Mouse (Mus musculus): ENCODE measurements around the gene Bfar.
"Not testable (repeated sequence)": the region's sequence is repeated elsewhere in the genome, so short reads cannot be mapped to it uniquely, and the experiment has no call there.

Gene Bfar

DNA sequence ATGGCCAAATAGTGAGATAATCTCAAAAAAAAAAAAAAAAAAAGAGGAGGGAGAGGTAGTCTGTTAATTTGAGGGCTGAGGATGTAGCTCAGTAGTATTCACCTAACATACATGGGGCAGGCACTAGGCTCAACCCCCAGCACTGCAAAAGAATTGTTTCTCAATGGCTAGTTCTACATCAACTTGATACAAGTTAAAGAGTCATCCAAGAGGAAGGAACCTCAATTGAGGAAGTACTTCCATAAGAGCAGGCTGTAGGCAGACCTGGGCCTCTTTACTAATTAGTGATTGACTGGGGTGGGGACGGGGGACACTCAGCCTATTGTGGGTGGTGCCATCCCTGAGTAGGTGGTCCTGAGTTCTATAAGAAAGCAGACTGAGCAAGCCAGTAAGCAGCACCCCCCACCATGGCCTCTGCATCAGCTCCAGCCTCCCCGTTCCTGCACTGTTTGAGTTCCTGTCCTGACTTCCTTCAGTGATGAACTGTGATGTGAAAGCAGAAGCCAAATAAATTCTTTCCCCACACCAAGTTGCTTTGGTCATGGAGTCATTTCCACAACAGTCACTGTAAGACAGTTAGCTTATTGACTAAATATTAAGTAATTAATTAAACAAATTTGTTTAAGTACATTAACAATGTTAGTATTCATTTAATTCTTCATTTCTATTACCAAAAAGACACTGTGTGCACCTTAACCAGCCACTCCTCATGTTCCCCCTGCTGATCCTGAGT lies 45.3 kb downstream of the Bfar start:
- DNase-seq (ENCODE audit: extremely low spot score, low spot score), result no peak

DNA sequence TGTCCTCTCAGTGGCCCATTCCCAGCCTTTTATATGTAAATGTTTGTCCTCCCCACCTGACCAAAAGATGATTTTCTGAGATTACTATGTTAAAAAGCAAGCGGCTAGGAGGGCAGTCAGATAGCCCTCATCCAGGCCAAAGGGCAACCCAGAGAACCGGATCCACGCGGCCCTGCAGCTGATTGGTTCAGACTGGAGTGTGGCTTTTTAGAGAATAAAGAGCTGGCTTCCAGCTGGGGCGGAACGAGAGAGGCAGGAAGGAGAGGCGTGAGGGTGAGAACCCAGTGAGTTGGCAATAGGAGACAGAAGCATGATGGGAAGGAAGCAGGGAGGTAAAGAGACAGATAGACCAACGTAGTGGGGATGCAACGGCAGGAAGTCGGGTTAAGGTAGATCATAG lies 51.3 kb downstream of the Bfar start:
- DNase-seq (ENCODE audit: extremely low spot score, low spot score), result no peak

DNA sequence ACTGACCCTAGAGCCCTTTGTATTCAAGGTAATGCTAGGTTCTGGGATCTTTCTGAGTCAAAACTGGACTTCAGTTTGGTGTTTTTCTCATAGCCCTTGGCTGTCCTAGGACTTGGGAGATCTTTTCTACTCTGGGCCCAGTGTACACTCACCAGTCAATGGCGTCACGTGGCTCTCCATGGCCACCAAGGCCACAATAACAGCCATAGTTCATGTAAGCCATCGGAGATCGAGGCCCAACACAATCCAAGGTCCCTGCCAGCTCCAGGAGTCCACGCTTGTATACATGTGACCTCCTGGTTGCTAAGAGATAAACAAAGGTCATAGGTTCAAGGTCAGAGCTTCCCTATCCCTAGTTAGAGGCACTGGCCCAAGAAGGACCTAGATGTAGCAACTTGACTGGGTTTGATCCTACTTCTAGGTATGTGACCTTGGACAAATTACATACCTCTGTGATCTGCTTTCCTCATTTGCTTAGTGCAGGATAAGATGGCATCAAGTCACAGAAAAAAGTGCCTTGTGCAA lies 56.2 kb downstream of the Bfar start:
- DNase-seq (ENCODE audit: extremely low spot score, low spot score), result no peak

DNA sequence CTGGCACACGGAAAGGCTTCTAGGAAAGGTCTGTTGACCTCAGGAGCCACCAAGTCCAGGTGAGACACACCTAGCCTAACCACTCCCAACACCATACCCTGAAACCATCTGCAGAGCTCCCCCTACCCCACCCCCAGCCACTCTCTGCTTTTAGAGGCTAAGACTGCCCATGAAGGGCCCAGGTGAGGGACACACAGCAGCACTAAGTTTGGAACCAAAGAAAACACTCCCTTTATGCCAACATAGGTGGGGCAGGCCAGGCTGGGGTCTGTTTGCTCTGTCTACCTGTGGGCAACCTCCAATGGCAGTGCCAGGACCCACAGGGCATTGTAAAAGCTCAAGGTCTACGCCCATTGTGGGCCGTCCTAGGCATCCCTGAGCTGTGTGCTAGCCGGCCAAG lies 57.8 kb downstream of the Bfar start:
- DNase-seq (ENCODE audit: extremely low spot score, low spot score), result no peak

DNA sequence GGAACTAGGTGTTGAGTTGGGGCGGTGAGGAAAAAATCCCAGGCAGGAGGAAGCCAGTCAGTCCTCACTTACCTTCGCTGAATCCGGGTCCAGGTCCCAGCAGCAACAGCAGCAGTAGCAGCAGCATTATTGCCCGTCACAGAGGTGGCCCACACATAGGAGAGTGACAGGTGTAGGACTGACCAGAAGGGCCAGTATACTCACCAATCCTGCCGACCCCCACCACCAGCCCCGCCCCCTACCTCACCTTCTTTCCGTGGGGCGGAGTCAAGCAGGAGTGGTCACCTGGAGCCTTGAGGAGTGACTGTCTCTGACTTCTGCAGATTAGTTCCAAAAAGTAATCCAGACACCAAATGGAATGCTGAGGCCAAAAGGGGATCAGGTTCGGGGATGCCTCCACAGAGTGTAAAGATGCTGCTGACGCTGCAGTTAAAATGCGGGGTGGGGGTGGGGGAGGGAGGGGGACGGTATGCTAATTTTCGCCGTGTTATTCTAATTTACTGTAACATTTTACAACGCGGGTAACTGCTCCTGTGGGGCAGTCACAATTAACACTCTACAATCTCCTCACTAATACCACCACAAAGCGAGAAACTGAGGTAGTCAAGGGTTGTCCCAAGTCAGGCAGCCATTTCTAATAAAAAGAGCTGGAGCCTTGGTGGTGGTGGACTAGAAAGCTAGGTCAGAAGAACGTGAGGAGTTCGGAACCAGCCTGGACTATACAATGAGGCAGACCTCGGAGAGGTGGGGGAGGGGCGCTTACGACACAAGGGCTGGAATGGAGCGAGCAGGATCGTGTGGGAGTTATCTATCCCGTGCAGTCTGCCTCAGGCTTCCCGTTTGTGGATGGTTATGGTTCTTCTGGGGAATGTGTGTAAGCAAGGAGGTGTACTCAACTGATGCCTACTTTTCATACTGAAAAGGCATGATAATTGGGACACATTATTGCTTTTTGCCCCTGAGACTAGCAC lies 58.9 kb downstream of the Bfar start, which contains the start of gene Pla2g10:
Pla2g10 (minus strand) TSS at position 699 of the 971 bp plus-strand sequence.
- DNase-seq (ENCODE audit: extremely low spot score, low spot score), result peak; percentile 15

DNA sequence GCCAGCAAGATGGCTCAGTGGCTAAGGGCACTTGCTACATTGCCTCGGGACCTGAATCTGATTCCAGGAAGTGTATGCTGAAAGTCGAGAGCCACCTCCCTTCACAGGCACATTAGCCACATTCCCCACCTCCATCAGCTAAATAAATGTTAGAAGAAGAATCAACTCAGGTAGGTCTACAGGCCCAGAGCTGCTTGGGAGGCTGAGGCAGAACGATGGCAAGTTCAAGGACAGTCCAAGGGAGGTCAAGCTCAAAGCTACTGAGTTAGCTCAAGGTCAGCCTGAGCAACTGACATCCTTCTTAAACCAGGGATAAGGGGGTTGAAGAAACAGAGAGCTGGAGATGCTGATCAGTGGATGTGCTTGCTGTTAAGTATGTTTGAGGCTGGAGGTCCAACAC lies 61.1 kb downstream of the Bfar start:
- no peak for DNase-seq (ENCODE audit: extremely low spot score, low spot score)

DNA sequence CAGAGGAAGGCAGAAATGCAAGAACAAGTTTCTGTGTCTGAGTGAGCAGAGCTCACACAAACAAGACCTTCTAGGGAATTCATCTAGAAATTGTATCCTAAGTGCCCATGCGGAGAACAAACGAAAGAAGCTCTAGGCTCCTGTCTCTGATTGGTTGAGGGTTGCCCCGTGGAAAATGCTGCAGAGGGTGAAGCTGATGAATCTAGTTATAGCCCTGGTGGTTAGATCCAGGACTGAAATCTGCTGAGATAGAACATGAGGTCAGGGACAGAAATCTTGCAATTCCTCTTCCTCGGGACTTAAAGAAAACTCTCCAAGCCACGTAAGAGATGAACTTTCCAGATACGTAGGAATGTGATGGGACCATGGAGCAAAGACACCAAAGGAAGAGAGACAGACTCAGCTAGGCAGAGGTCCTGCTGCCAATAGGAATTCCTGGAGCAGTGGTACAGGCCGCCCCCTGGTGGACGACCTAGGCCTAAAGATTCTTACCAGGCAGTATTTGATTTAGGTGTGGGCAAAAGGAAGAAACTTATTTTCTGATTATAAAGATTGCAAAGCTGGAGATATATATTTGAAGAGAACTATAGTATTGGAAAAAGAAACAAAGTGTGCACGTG lies 62.0 kb downstream of the Bfar start:
- peak; percentile 77 for DNase-seq (ENCODE audit: extremely low spot score, low spot score)

DNA sequence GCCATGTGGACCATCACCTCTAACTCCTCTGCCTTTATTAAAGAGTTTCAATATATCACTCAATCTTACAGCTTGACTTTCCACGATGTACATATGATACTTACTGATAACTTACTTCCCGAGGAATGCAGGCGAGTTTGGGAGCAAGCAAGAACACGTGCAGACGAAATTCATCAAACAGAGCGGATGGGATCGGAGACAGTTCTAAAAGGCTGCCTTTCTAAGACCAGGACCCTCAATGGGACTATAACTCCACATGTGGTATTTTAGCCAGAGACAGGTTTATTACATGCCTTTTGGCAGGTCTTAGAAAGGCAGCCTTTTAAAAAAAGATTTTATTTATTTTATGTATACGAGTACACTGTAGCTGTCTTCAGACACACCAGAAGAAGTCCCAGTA lies 64.3 kb downstream of the Bfar start:
- no peak for DNase-seq (ENCODE audit: extremely low spot score, low spot score)

DNA sequence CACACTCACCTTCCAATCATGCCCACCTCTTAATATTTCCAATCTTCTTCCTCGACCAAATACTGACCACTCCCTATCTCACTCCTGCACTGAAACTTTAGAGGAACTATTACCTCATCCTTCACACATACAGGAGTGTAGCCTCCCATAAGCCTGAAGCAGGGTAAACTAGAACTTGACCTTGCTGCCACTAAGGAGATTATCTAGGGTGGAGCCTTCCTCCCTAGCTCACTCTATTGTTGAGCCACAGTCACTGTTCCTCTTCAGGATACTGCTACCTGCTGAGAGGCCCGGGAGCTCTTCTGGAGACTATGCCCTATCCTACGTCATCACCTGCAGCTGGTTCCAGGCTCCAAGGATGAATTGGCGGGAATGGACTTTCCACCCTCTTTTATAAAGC lies 67.4 kb downstream of the Bfar start:
- DNase-seq (ENCODE audit: extremely low spot score, low spot score), result not testable (repeated sequence)

DNA sequence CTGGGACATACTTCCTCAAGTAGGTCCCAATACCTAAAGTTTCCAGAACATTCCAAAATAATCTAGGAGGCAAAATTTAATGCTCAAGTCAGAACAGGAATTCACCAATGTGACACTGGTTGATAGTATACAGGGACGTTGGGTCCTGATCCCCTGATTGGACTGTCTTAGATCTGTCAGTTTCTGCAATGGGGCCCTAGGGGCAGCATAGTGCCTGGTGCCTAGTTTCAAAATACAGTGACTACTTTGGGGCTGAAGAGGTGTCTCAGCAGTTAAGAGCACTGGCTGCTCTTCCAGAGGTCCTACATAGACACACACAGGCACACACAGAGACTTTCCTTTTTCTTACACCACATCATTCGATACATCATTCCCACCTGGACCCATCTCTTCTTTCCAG lies 69.2 kb downstream of the Bfar start:
- DNase-seq (ENCODE audit: extremely low spot score, low spot score), result no peak

DNA sequence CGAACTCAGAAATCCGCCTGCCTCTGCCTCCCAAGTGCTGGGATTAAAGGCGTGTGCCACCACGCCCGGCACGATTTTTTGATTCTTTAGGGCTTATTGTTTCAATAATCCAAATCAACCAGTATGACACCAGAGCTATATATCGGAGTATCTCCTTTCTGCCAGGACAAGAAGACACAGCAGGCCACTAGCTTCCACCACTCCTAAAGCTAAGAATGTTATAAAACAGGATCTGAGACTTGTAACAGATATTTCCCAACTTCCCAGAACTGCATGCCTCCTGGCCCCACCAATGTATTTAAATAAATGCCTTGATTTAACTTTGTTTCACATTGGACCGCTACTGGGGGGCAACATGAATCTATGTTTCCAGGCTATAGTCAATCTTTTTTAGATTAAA lies 76.0 kb downstream of the Bfar start:
- no peak for DNase-seq (ENCODE audit: extremely low spot score, low spot score)

DNA sequence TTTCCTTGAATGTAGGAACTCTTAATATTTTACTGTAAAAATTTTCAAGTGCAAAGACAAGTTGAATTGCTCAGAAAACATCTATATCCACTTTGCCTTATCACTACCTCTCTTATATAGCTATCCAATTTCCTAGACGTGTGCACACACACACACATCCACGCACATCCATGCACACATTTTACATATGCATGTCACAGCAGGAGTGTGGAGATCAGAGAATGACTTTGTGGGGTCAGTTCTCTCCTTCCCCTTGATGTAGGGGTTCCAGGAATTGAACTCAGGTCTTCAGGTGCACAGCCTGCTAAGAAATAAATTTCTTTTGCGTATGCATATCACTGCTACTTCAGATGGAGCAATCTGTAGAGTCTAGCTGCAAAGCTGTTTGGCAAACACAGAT lies 76.5 kb downstream of the Bfar start:
- no peak for DNase-seq (ENCODE audit: extremely low spot score, low spot score)

DNA sequence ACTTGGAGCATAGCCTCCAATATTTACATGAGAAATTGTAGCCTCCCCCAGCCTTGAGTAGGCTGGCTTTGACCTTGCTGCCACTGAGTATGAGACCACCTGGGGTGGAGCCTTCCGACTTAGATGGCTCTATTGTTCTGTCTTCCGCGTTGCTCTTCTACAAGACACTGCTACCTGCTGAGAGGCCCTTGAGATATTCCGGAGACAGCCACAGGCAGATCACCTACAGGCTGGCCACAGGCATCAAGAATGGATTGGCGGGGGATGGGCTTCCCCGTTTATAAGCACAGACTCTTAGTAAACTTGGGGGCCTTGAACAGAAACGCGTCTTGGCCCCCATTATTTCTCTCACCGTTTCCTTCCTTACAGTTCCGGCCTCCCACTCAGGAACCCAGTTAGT lies 77.2 kb downstream of the Bfar start:
- not testable (repeated sequence) for DNase-seq (ENCODE audit: extremely low spot score, low spot score)

DNA sequence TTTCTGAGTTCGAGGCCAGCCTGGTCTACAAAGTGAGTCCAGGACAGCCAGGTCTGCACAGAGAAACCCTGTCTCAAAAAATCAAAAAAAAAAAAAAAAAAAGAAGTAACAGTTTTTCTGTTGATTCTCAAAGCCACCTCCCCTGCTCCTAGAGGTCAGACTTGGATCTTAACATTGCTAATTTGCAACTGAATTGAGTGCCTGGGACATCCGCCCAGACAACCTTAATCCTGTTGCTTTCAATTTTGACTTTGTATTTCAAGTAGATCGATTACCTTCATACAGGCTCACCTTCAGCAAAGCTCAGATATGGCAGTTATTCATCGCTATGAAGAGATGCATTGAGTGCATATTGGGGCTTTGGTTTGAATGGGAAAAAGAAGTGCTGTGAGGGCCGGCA lies 77.6 kb downstream of the Bfar start:
- DNase-seq (ENCODE audit: extremely low spot score, low spot score), result no peak

DNA sequence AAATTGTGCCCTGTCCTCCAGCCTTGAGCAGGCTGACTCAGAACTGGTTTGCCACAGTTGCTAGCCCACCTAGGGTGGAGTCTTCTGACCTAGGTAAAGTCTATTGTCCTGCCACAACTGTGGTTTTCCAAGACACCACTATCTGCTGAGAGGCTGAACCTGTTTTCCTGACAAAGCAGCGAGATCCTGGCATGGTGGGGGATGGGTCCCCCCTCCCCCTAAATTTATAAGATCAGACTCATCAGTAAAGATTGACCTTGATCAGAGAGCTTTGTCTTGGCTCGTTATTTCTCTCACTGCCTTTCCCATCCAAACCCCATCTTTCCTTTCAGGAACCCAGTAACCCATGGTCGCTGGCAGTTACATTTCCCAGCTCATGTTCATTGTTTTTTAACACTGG lies 78.3 kb downstream of the Bfar start:
- DNase-seq (ENCODE audit: extremely low spot score, low spot score), result no peak

DNA sequence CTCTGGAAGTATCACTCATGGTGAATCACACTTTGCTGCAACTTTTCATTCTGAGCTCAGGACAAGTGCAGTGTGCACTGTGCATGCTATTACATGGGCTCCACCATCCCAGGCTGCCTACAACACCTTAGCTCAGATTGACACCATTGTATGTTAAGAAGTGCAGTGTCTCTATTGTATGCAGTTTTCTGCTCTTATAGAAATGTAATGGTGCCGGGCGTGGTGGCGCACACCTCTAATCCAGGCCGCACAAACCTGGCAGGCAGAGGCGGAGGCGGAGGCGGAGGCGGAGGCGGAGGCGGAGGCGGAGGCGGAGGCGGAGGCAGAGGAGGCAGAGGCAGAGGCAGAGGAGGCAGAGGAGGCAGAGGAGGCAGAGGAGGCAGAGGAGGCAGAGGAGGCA lies 79.0 kb downstream of the Bfar start:
- DNase-seq (ENCODE audit: extremely low spot score, low spot score), result no peak

Data from neural tube, embryonic 10.5 days (tissue).